Mouse (Mus musculus): ENCODE results near the gene Celsr2. TPM values are rescaled to one million over a fixed set of nuclear protein-coding genes. Genes with fewer than 3 reads are reported as not detected.

Gene Celsr2
- polyA plus RNA-seq, 1 experiment = not detected

- H3K79me2 ChIP-seq (ENCODE audit: control insufficient read depth, insufficient read depth) = no peaks in the 10 kb centered on the region
- H3K36me3 ChIP-seq (ENCODE audit: control insufficient read depth, insufficient read depth) = no peaks in the 10 kb centered on the region
- peaks cover 45% of the 10 kb centered on the region for H3K27me3 ChIP-seq (ENCODE audit: control insufficient read depth, insufficient read depth, insufficient read length)
- H3K4me3 ChIP-seq (ENCODE audit: insufficient read depth, poor library complexity, severe bottlenecking) = no peak overlapping the region
- H3K79me3 ChIP-seq (ENCODE audit: low read depth) = no peaks in the 10 kb centered on the region
- no peak for TF ChIP-seq MYOG (IDR thresholded peaks at IDR 0.05; ENCODE audit: control insufficient read depth, extremely low read depth, insufficient read length)
- TF ChIP-seq MYOD1 (IDR thresholded peaks at IDR 0.05; ENCODE audit: control insufficient read depth, insufficient read length, low read depth) = no peak
- TF ChIP-seq CTCF (IDR thresholded peaks at IDR 0.05; ENCODE audit: control insufficient read depth, insufficient read depth, insufficient read length) = no peak
- no peak for TF ChIP-seq MAX (IDR thresholded peaks at IDR 0.05)
- TF ChIP-seq CEBPB (IDR thresholded peaks at IDR 0.05; ENCODE audit: low read depth) = no peak
- TF ChIP-seq USF1 (IDR thresholded peaks at IDR 0.05; ENCODE audit: low read depth) = no peak
- TF ChIP-seq FOSL1 (IDR thresholded peaks at IDR 0.05; ENCODE audit: insufficient read depth, low read length, poor library complexity, severe bottlenecking) = no peak
- H3ac ChIP-seq (ENCODE audit: control insufficient read depth, insufficient read length, low read depth) = no peak overlapping the region
Measured at GRCm38 (mm10) chr3:108342185-108342584, 73.2 kb downstream of the Celsr2 start.

DNA sequence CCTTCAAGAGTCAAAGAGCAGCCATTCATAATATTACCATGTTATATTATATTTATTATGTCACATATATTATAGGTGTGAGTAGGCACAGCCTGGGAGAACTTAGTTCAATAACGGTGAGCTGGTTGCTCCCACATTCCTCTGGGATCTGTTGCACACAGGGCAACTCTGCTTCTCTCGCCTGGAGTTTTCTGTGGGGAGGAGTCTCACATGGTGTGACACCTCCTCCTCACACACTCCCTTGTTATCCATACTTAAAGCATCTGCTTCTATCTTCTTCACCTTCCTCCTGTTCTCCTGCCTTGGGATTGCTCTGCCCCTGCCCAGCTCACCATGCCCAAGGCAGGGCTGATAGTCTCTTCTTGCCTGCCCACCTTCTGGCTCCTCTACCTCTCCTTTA, 74.3 kb downstream of the Celsr2 start:
- no peaks in the 10 kb centered on the region for H3K79me3 ChIP-seq (ENCODE audit: low read depth)
- no peaks in the 10 kb centered on the region for H3K36me3 ChIP-seq (ENCODE audit: control insufficient read depth, insufficient read depth)

More for the DNA sequence above, 74.3 kb downstream of the Celsr2 start:
- TF ChIP-seq CTCF (IDR thresholded peaks at IDR 0.05; ENCODE audit: control insufficient read depth, insufficient read depth, insufficient read length) (no peak), USF1 (IDR thresholded peaks at IDR 0.05; ENCODE audit: low read depth) (no peak), MAX (IDR thresholded peaks at IDR 0.05) (no peak), MYOD1 (IDR thresholded peaks at IDR 0.05; ENCODE audit: control insufficient read depth, insufficient read length, low read depth) (no peak), CEBPB (IDR thresholded peaks at IDR 0.05; ENCODE audit: low read depth) (no peak), FOSL1 (IDR thresholded peaks at IDR 0.05; ENCODE audit: insufficient read depth, low read length, poor library complexity, severe bottlenecking) (no peak), MYOG (IDR thresholded peaks at IDR 0.05; ENCODE audit: control insufficient read depth, extremely low read depth, insufficient read length) (no peak)
- Histone ChIP-seq H3K27me3 (ENCODE audit: control insufficient read depth, insufficient read depth, insufficient read length) (peaks cover 46% of the 10 kb centered on the region), H3ac (ENCODE audit: control insufficient read depth, insufficient read length, low read depth) (no peak overlapping the region), H3K4me3 (ENCODE audit: insufficient read depth, poor library complexity, severe bottlenecking) (no peak overlapping the region), H3K79me2 (ENCODE audit: control insufficient read depth, insufficient read depth) (no peaks in the 10 kb centered on the region)

Other genes with a start within 250 kb of the Celsr2 start
- gene Amigo1, start 229.2 kb downstream of the Celsr2 start, polyA plus RNA-seq (2012; fragmentation: generic; extraction: Trizol) = 1.9 TPM
- gene Cyb561d1, start 214.3 kb downstream of the Celsr2 start, polyA plus RNA-seq (2012; fragmentation: generic; extraction: Trizol) = 1.7 TPM
- gene Atxn7l2, start 204.6 kb downstream of the Celsr2 start, polyA plus RNA-seq (2012; fragmentation: generic; extraction: Trizol) = 6.8 TPM
- not detected for gene Sypl2, start 188.9 kb downstream of the Celsr2 start, polyA plus RNA-seq (2012; fragmentation: generic; extraction: Trizol)
- gene Psma5, start 158.6 kb downstream of the Celsr2 start, polyA plus RNA-seq (2012; fragmentation: generic; extraction: Trizol) = 289 TPM
- 0.41 TPM for gene Sort1, start 131.5 kb downstream of the Celsr2 start, polyA plus RNA-seq (2012; fragmentation: generic; extraction: Trizol)
- not detected for gene Mybphl, start 50.6 kb downstream of the Celsr2 start, polyA plus RNA-seq (2012; fragmentation: generic; extraction: Trizol)
- 27.9 TPM for gene Psrc1, start 31.7 kb downstream of the Celsr2 start, polyA plus RNA-seq (2012; fragmentation: generic; extraction: Trizol)
- gene Sars, start 29.7 kb upstream of the Celsr2 start, polyA plus RNA-seq (2012; fragmentation: generic; extraction: Trizol) = 272 TPM
- not detected for gene 1700013F07Rik, start 118.6 kb upstream of the Celsr2 start, polyA plus RNA-seq (2012; fragmentation: generic; extraction: Trizol)
- gene 5330417C22Rik, start 121.0 kb upstream of the Celsr2 start, polyA plus RNA-seq (2012; fragmentation: generic; extraction: Trizol) = 0.01 TPM
- gene Tmem167b, start 146.9 kb upstream of the Celsr2 start, polyA plus RNA-seq (2012; fragmentation: generic; extraction: Trizol) = 13.0 TPM
- 12.3 TPM for gene Taf13, start 156.1 kb upstream of the Celsr2 start, polyA plus RNA-seq (2012; fragmentation: generic; extraction: Trizol)
- 3.4 TPM for gene Wdr47, start 175.7 kb upstream of the Celsr2 start, polyA plus RNA-seq (2012; fragmentation: generic; extraction: Trizol)
- gene Clcc1, start 238.4 kb upstream of the Celsr2 start, polyA plus RNA-seq (2012; fragmentation: generic; extraction: Trizol) = 19.8 TPM